Mouse (Mus musculus) embryo, embryonic 11.5 days (tissue): ENCODE results near the gene Gm45837.
"Not testable (repeated sequence)": the region's sequence is repeated elsewhere in the genome, so short reads cannot be mapped to it uniquely, and the experiment has no call there.

Experiments
- DNase-seq: peaks from one replicate; pipeline ENCODE4 v3.0.0-alpha.2; 2012; ENCODE audit warnings: low read depth, low spot score

Gene Gm45837

DNA sequence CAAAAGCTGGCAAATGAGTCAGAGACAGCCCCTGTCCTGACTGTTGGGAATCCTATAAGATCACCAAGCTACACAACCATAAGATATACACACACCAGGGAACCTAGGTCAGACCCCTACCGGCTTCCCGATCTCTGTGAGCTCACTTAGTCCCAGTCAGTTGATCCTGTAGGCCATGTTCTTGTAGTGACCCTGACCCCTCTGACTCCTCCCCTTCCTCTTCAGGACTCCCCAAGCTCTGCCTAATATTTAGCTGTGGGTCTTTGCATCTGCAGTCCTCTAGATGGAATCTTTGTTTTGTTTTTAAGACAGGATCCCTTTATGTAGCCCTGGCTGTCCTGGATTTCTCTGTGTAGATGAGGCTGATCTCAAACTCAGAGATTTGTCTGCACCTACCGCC is 138.6 kb downstream of the Gm45837 start:
- no peak for DNase-seq

- no peak for DNase-seq
Measured at GRCm38 (mm10) chr7:101550686-101551485, 140.2 kb downstream of the Gm45837 start.

- DNase-seq: no peak
Measured at GRCm38 (mm10) chr7:101551530-101551929, 140.8 kb downstream of the Gm45837 start.

- not testable (repeated sequence) for DNase-seq
Measured at GRCm38 (mm10) chr7:101555473-101555872, 144.8 kb downstream of the Gm45837 start.

DNA sequence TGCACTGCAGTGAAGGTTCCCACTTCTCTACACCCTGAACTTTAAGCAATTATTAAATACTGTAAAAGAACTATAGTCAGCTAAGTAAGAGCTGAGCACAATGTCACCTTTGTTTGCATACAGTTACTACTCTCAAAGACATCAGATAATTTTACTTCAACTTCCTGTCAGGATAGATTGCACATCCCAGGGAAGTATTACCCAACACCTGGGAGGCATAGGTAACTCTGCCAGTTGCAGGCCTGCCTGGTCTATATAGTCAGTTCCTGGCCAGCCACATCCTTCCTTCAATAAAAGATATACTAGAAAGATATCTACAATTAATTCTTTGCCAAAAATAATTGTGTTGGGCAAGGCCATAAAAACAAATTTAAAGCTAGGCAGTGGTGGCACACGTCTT is 146.7 kb downstream of the Gm45837 start:
- no peak for DNase-seq

DNA sequence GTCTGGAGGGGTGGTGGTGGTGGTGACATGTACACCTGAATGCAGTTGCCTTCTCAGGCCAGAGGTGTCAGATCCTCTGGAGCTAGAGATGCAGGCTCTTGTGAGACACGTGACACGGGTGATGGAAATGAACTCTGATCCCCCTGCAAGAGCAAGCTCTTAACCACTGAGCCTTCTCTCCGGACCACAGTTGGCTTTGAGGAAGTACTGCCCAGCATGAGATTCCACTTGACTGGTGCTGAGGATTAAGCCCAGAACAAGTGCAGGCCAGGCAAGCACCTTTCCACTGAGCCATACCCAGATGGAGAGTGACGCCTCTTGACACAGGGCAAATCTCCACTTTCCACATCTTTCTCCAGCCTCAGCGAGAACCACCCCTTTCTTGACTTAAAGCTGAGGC is 148.7 kb downstream of the Gm45837 start:
- not testable (repeated sequence) for DNase-seq
